Comparison of ENCODE assay signal across 16 mouse cellular contexts in genomic region chr16:57280221-57281217, GRCm38 (mm10). TPM values are rescaled to one million over a fixed set of nuclear protein-coding genes. Genes with fewer than 3 reads are reported as not detected.
A peak's percentile ranks its signal among the peaks of the same experiment; 100 is the strongest.
DNase-seq lines count a peak whose midpoint lies in the region; ATAC-seq lines count a peak whose summit lies in the region.
"Had no signal": no experiment of that assay in that cellular context is flagged by ENCODE, and none has a peak within 500 bp of the region (broad histone marks: within the 10 kb centered on the region; RNA-seq: fewer than 3 reads in every experiment).

No protein-coding gene starts in this region.

- peak; percentile 20 for DNase-seq in heart, postnatal 4 days
- no peak for DNase-seq in heart, embryonic 10.5 days (ENCODE audit: low spot score)
- peak; percentile 10 for DNase-seq in ovary, postnatal 36 days (ENCODE audit: low spot score)
- no peak for DNase-seq in ovary, postnatal 14 days (ENCODE audit: low spot score)
- peak; percentile 14 to 37 for DNase-seq in cerebellum, adult 18-20 months
- no peak for DNase-seq in MN1 (ENCODE audit: low spot score)
- DNase-seq: gastrocnemius, postnatal 14 days; midbrain, embryonic 14.5 days had no signal

- no peak overlapping the region for H3K4me3 ChIP-seq in heart, embryonic 10.5 days
- no peak overlapping the region for H3K4me3 ChIP-seq in intestine, embryonic 15.5 days (replicated peaks)
- H3K4me3 ChIP-seq: embryonic facial prominence, embryonic 13.5 days; forebrain, embryonic 13.5 days; liver, embryonic 15.5 days; neural tube, embryonic 12.5 days had no signal

- no peaks in the 10 kb centered on the region for H3K36me3 ChIP-seq in heart, embryonic 10.5 days
- no peaks in the 10 kb centered on the region for H3K36me3 ChIP-seq in intestine, embryonic 15.5 days
- H3K36me3 ChIP-seq: embryonic facial prominence, embryonic 13.5 days; liver, embryonic 15.5 days; neural tube, embryonic 12.5 days had no signal

- no peak overlapping the region for H3K9ac ChIP-seq in intestine, embryonic 15.5 days
- H3K9ac ChIP-seq: embryonic facial prominence, embryonic 13.5 days; forebrain, embryonic 13.5 days; liver, embryonic 15.5 days; neural tube, embryonic 12.5 days had no signal

- peak; percentile 89 for ATAC-seq in megakaryocyte progenitor cell, adult 5-6 weeks (replicated peaks; ENCODE audit: poor library complexity)
- no peak for ATAC-seq in intestine, embryonic 15.5 days
- ATAC-seq: forebrain, embryonic 13.5 days; inflammation-experienced regulatory T-cells, adult 6 months had no signal

- no peak overlapping the region for H3K27ac ChIP-seq in heart, embryonic 10.5 days
- H3K27ac ChIP-seq in intestine, embryonic 15.5 days = no peak overlapping the region
- H3K27ac ChIP-seq: embryonic facial prominence, embryonic 13.5 days; forebrain, embryonic 13.5 days; liver, embryonic 15.5 days; neural tube, embryonic 12.5 days had no signal

- H3K4me2 ChIP-seq in intestine, embryonic 15.5 days (replicated peaks) = no peak overlapping the region
- H3K4me2 ChIP-seq: embryonic facial prominence, embryonic 13.5 days; forebrain, embryonic 13.5 days; liver, embryonic 15.5 days; neural tube, embryonic 12.5 days had no signal

- H3K27me3 ChIP-seq in heart, embryonic 10.5 days (ENCODE audit: insufficient read depth, poor library complexity, severe bottlenecking) = no peaks in the 10 kb centered on the region
- H3K27me3 ChIP-seq in intestine, embryonic 15.5 days (replicated peaks) = no peaks in the 10 kb centered on the region
- H3K27me3 ChIP-seq: embryonic facial prominence, embryonic 13.5 days; forebrain, embryonic 13.5 days; liver, embryonic 15.5 days; neural tube, embryonic 12.5 days had no signal

- WGBS in heart, embryonic 10.5 days = 87% methylated on average over 31 of the region's 31 CpGs
- WGBS in intestine, embryonic 15.5 days = 86% methylated on average over 31 of the region's 31 CpGs

- H3K4me1 ChIP-seq in heart, embryonic 10.5 days = no peaks in the 10 kb centered on the region
- no peaks in the 10 kb centered on the region for H3K4me1 ChIP-seq in intestine, embryonic 15.5 days (replicated peaks)
- H3K4me1 ChIP-seq: embryonic facial prominence, embryonic 13.5 days; forebrain, embryonic 13.5 days; liver, embryonic 15.5 days; neural tube, embryonic 12.5 days had no signal

- no peaks in the 10 kb centered on the region for H3K9me3 ChIP-seq in heart, embryonic 10.5 days
- H3K9me3 ChIP-seq in intestine, embryonic 15.5 days = no peaks in the 10 kb centered on the region
- H3K9me3 ChIP-seq: embryonic facial prominence, embryonic 13.5 days; forebrain, embryonic 13.5 days; liver, embryonic 15.5 days; neural tube, embryonic 12.5 days had no signal

RNA-seq across cellular contexts. Expression of gene Tmem30c, which starts 12.1 kb away (rescaled TPM):
- not detected for total RNA-seq in heart, postnatal 4 days (2021)
- polyA plus RNA-seq in heart, embryonic 10.5 days (2016; fragmentation: Nextera tagmentation; extraction: Ambion mirVana) = not detected in 2 replicates
- 0.20 TPM in 1 of 2 replicates, not detected in the other for total RNA-seq in megakaryocyte progenitor cell, adult 5-6 weeks (2015)
- total RNA-seq in megakaryocyte progenitor cell, adult 5-6 weeks (2017) = not detected in 2 replicates
- polyA plus RNA-seq in intestine, embryonic 15.5 days (2015; fragmentation: Nextera tagmentation; extraction: Ambion mirVana) = not detected in 2 replicates
- total RNA-seq: gastrocnemius, postnatal 14 days; heart, postnatal 25 days had no signal
- polyA plus RNA-seq: liver, embryonic 15.5 days had no signal

RNA-seq across cellular contexts. Expression of gene Tbc1d23, which starts 49.2 kb away (rescaled TPM):
- 10 to 100 TPM; 33.4 to 33.8 TPM for total RNA-seq in heart, postnatal 4 days (2021)
- polyA plus RNA-seq in heart, embryonic 10.5 days (2016; fragmentation: Nextera tagmentation; extraction: Ambion mirVana) = 16.7 and 17.5 TPM in 2 replicates
- 36.9 and 40.2 TPM in 2 replicates for total RNA-seq in megakaryocyte progenitor cell, adult 5-6 weeks (2015)
- 46.5 and 53.8 TPM in 2 replicates for total RNA-seq in megakaryocyte progenitor cell, adult 5-6 weeks (2017)
- 21.9 TPM in 2 replicates for polyA plus RNA-seq in intestine, embryonic 15.5 days (2015; fragmentation: Nextera tagmentation; extraction: Ambion mirVana)

Comparison
In these comparisons a context has a peak if more than half of its experiments do, and no peak if none do; other contexts are left out.
1. DNase-seq: peak in heart, postnatal 4 days (single experiment), ovary, postnatal 36 days (single experiment) and cerebellum, adult 18-20 months (2 of 2); none in heart, embryonic 10.5 days (single experiment), ovary, postnatal 14 days (single experiment) and MN1 (single experiment).